Mouse (Mus musculus) testis, adult 2 months (tissue): ENCODE measurements around the gene Tcte2. TPM values are rescaled to one million over a fixed set of nuclear protein-coding genes. Genes with fewer than 3 reads are reported as not detected.
A peak's percentile ranks its signal among the peaks of the same experiment; 100 is the strongest.
"Not testable (repeated sequence)": the region's sequence is repeated elsewhere in the genome, so short reads cannot be mapped to it uniquely, and the experiment has no call there.

ENCODE experiments used
- H3K27ac ChIP-seq: fragments of 200-500 bp; 2 replicates; pipeline ENCODE4 v1.5.1; 2012; ENCODE audit warnings: low read depth, low read length; ENCODE audit not compliant: control insufficient read depth, insufficient read depth
- H3K27me3 ChIP-seq: fragments of 200-500 bp; 2 replicates; pipeline ENCODE4 v1.6.1; 2012; ENCODE audit warnings: mild to moderate bottlenecking, low read length, moderate library complexity; ENCODE audit not compliant: control insufficient read depth, insufficient read depth
- H3K36me3 ChIP-seq: fragments of 200-500 bp; 2 replicates; pipeline ENCODE4 v1.6.1; 2012; ENCODE audit warnings: mild to moderate bottlenecking, low read length; ENCODE audit not compliant: control insufficient read depth, insufficient read depth
- H3K4me1 ChIP-seq: fragments of 200-500 bp; 2 replicates; pipeline ENCODE4 v1.6.1; 2012; ENCODE audit warnings: low read length; ENCODE audit not compliant: control insufficient read depth, insufficient read depth
- H3K4me3 ChIP-seq: fragments of 200-500 bp; 2 replicates; pipeline ENCODE4 v1.5.1; 2012; ENCODE audit warnings: low read depth, mild to moderate bottlenecking, low read length, moderate library complexity, mixed read lengths; ENCODE audit not compliant: control insufficient read depth
- CTCF ChIP-seq: fragments of 200-500 bp; IDR thresholded peaks from 2 replicates; pipeline ENCODE4 v1.5.1; 2012; ENCODE audit warnings: low read depth, mild to moderate bottlenecking, inconsistent platforms, low read length, moderate library complexity; ENCODE audit not compliant: control insufficient read depth, insufficient read depth, insufficient replicate concordance
- POLR2A ChIP-seq: fragments of 200-500 bp; IDR thresholded peaks from 2 replicates; pipeline ENCODE4 v1.6.1; 2012; ENCODE audit warnings: low read depth, mild to moderate bottlenecking, inconsistent platforms, low read length, moderate library complexity; ENCODE audit not compliant: control insufficient read depth
- polyA plus RNA-seq: library from polyadenylated mRNA; depleted of rRNA; stranded (reverse); fragments of >200 nt; gene quantifications from 2 replicates; pipeline ENCODE4 v1.2.3, GENCODE M21; 2012

Tcte2 gene
- polyA plus RNA-seq, 1 experiment: 285 TPM

GRCm38 (mm10) chr17:13681686-13682085, 79.9 kb downstream of the Tcte2 start:
- H3K4me3 ChIP-seq: no peak overlapping the region
- H3K36me3 ChIP-seq: no peaks in the 10 kb centered on the region
- H3K27ac ChIP-seq: no peak overlapping the region
- no peaks in the 10 kb centered on the region for H3K27me3 ChIP-seq
- H3K4me1 ChIP-seq: no peaks in the 10 kb centered on the region
- TF ChIP-seq POLR2A (no peak), CTCF (peak; percentile 36; the same call in 1 of the 2 replicates)

- no peaks in the 10 kb centered on the region for H3K4me1 ChIP-seq
- H3K27ac ChIP-seq: no peak overlapping the region
- TF ChIP-seq CTCF (no peak), POLR2A (no peak)
- H3K36me3 ChIP-seq: no peaks in the 10 kb centered on the region
- H3K27me3 ChIP-seq: no peaks in the 10 kb centered on the region
- H3K4me3 ChIP-seq: no peak overlapping the region
Observed at GRCm38 (mm10) chr17:13681126-13681525, 80.5 kb downstream of the Tcte2 start.

- no peak overlapping the region for H3K27ac ChIP-seq
- H3K36me3 ChIP-seq: no peaks in the 10 kb centered on the region
- H3K27me3 ChIP-seq: no peaks in the 10 kb centered on the region
- no peak overlapping the region for H3K4me3 ChIP-seq
- no peak for TF ChIP-seq CTCF
- TF ChIP-seq POLR2A: no peak
- H3K4me1 ChIP-seq: no peaks in the 10 kb centered on the region
Observed at GRCm38 (mm10) chr17:13680318-13680717, 81.3 kb downstream of the Tcte2 start.

- no peaks in the 10 kb centered on the region for H3K36me3 ChIP-seq
- no peaks in the 10 kb centered on the region for H3K27me3 ChIP-seq
- H3K27ac ChIP-seq: no peak overlapping the region
- H3K4me1 ChIP-seq: no peaks in the 10 kb centered on the region
- no peak overlapping the region for H3K4me3 ChIP-seq
- TF ChIP-seq POLR2A (no peak), CTCF (no peak)
Observed at GRCm38 (mm10) chr17:13679725-13680124, 81.9 kb downstream of the Tcte2 start.

- H3K4me3 ChIP-seq: no peak overlapping the region
- H3K27ac ChIP-seq: no peak overlapping the region
- TF ChIP-seq POLR2A: no peak
- no peak for TF ChIP-seq CTCF
- H3K27me3 ChIP-seq: no peaks in the 10 kb centered on the region
- H3K36me3 ChIP-seq: no peaks in the 10 kb centered on the region
- no peaks in the 10 kb centered on the region for H3K4me1 ChIP-seq
Observed at GRCm38 (mm10) chr17:13677225-13678148, 84.1 kb downstream of the Tcte2 start.

GRCm38 (mm10) chr17:13676099-13676498, 85.5 kb downstream of the Tcte2 start:
- not testable (repeated sequence) for H3K27me3 ChIP-seq, H3K4me3 ChIP-seq

GRCm38 (mm10) chr17:13675630-13676029, 86.0 kb downstream of the Tcte2 start:
- Histone ChIP-seq H3K36me3 (no peaks in the 10 kb centered on the region), H3K4me1 (no peaks in the 10 kb centered on the region), H3K27ac (no peak overlapping the region), H3K27me3 (no peaks in the 10 kb centered on the region), H3K4me3 (no peak overlapping the region)
- TF ChIP-seq POLR2A (no peak), CTCF (no peak)

More at GRCm38 (mm10) chr17:13676099-13676498, 85.5 kb downstream of the Tcte2 start:
- not testable (repeated sequence) for H3K27ac ChIP-seq, H3K4me1 ChIP-seq, H3K36me3 ChIP-seq
